Mouse (Mus musculus) CH12.LX (cell line): ENCODE measurements around the gene Grifin.

Experiments
- CTCF ChIP-seq, 2 experiments: IDR thresholded peaks in 1 of 2; conservative IDR thresholded peaks in 1 of 2; 2 replicates each; pipeline ENCODE4 v1.5.1; 2011 to 2012; ENCODE audit warnings: low read depth in 2 of 2, low read length in 2 of 2, improper control_type of control experiment in 1 of 2, inconsistent platforms in 1 of 2, mild to moderate bottlenecking in 1 of 2, moderate library complexity in 1 of 2
- ELF1 ChIP-seq: IDR thresholded peaks from 2 replicates; pipeline ENCODE4 v1.6.1; 2014; ENCODE audit warnings: low read depth, mild to moderate bottlenecking, inconsistent platforms, low read length, improper control_type of control experiment
- HCFC1 ChIP-seq: IDR thresholded peaks from 2 replicates; pipeline ENCODE4 v1.6.1; 2012; ENCODE audit warnings: low read depth, mild to moderate bottlenecking, inconsistent platforms, low read length, improper control_type of control experiment
- POLR2A ChIP-seq: IDR thresholded peaks from 2 replicates; pipeline ENCODE4 v1.6.1; 2011; ENCODE audit warnings: low read depth, mild to moderate bottlenecking, improper control_type of control experiment, low read length
- POLR2AphosphoS2 ChIP-seq: IDR thresholded peaks from 2 replicates; pipeline ENCODE4 v1.6.1; 2011; ENCODE audit warnings: low read depth, low read length, improper control_type of control experiment
- TCF12 ChIP-seq: IDR thresholded peaks from 2 replicates; pipeline ENCODE4 v1.6.1; 2014; ENCODE audit warnings: low read depth, mild to moderate bottlenecking, inconsistent platforms, low read length, improper control_type of control experiment
- USF1 ChIP-seq: IDR thresholded peaks from 2 replicates; pipeline ENCODE4 v1.6.1; 2014; ENCODE audit warnings: low read depth, mild to moderate bottlenecking, inconsistent platforms, low read length, improper control_type of control experiment
- USF2 ChIP-seq: conservative IDR thresholded peaks from 2 replicates; pipeline ENCODE4 v1.6.1; 2011; ENCODE audit warnings: low read depth, low read length, improper control_type of control experiment
- ZC3H11A ChIP-seq: IDR thresholded peaks from 2 replicates; pipeline ENCODE4 v1.6.1; 2012; ENCODE audit warnings: low read depth, mild to moderate bottlenecking, inconsistent platforms, low read length, improper control_type of control experiment
- ZMIZ1 ChIP-seq: IDR thresholded peaks from 2 replicates; pipeline ENCODE4 v1.6.1; 2012; ENCODE audit warnings: low read depth, mild to moderate bottlenecking, inconsistent platforms, low read length, improper control_type of control experiment
- ZNF384 ChIP-seq: IDR thresholded peaks from 2 replicates; pipeline ENCODE4 v1.6.1; 2012; ENCODE audit warnings: low read depth, low read length, improper control_type of control experiment, inconsistent platforms

GRCm38 (mm10) chr5:140589082-140589774, 24.4 kb upstream of the Grifin start:
- TF ChIP-seq POLR2A, result no peak
- TF ChIP-seq ELF1, result no peak
- TF ChIP-seq POLR2AphosphoS2, result no peak
- TF ChIP-seq ZMIZ1, result no peak
- no peak for TF ChIP-seq ZNF384
- TF ChIP-seq CTCF (conservative IDR thresholded peaks at IDR 0.05 in 1 of 2, IDR thresholded peaks at IDR 0.05 in 1 of 2; ENCODE audit: low read depth in 2 of 2, low read length in 2 of 2), result no peak
- no peak for TF ChIP-seq TCF12
- no peak for TF ChIP-seq ZC3H11A
- TF ChIP-seq USF2, result no peak
- TF ChIP-seq HCFC1, result no peak
- TF ChIP-seq USF1, result no peak
